Mouse (Mus musculus): Measurements from ENCODE around the gene Yes1. TPM values are rescaled to one million over a fixed set of nuclear protein-coding genes. Genes with fewer than 3 reads are reported as not detected.
"Not testable (repeated sequence)": the region's sequence is repeated elsewhere in the genome, so short reads cannot be mapped to it uniquely, and the experiment has no call there.

Yes1 gene
- total RNA-seq (2021), result 10 to 100 TPM; 21.0 to 22.6 TPM

DNA sequence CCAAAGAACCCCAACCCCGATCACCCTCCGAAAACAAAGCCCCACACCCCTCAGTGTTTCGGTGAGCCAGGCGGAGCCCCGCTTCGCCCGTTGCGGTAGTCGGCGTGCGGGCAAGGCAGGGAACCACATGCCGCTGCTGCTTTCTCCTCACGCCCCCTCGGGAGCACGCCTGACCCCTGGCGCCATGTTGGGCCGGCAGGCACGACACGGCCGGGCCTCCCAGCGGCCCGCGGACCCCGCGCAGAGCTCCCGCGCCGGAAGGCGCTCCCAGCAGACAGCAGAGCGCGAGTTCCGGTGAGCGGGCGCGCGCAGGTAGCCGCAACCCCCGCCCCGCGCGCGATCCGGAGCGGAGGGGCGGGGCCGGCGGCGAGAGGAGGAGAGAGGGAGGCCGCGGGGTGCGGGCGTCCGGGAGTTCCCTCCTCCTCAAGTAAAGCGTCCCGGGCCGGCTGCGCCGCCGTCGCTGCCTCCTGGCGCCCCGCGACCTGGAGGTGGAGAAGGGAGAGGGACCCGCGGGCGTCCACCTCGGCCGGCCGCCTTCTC is at the start of gene Yes1:
TSS of gene Yes1 (plus strand) at position 371 of the 540 bp plus-strand sequence.
- peak; percentile 76 for DNase-seq (ENCODE audit: low spot score)
- intact Hi-C loops (cut with DNase I), result loop anchor here (1.0 kb wide), 1 partner anchor 17 kb away; no protein-coding TSS in a partner anchor

DNA sequence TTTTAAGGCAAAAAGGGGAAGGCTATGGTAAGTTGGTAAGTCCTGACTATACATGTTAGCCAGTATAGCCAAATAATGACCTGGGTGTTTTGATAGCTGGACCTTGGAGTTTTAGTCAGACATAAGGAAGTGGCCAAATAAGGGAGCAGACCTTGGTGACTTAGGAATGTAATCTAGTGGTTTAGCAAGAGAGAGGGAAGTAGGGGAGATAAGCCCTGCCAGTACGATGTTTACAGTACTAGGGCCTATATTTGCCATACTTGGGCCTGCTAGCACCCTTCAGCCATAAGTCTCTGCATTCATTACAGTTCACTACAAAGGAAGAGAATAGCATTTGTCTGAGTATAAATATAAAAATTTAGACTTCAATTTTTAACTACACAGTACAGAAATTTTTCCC is 46.3 kb upstream of the Yes1 start:
- intact Hi-C loops (cut with DNase I), result no loop called here
- DNase-seq (ENCODE audit: low spot score), result no peak

DNA sequence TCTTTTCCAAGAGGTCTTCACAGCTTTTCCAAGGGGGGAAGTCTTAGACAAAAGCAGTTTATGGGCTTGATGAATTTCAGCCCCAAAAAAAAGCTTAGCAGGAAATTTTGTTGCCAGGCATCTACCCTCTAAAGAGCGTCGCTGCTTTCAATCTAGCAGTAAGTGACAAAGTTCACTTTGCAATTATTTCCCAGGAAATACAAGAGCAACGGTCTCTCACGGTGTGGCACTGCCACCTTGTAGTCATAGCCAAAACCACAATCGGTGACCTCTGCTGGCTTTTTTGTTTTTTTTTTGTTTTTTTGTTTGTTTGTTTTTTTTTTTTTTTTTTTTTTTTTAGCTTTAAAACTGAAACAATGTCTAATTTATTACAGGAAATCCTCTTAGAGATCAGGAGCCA is 39.2 kb upstream of the Yes1 start:
- no peak for DNase-seq (ENCODE audit: low spot score)
- intact Hi-C loops (cut with DNase I), result no loop called here

DNA sequence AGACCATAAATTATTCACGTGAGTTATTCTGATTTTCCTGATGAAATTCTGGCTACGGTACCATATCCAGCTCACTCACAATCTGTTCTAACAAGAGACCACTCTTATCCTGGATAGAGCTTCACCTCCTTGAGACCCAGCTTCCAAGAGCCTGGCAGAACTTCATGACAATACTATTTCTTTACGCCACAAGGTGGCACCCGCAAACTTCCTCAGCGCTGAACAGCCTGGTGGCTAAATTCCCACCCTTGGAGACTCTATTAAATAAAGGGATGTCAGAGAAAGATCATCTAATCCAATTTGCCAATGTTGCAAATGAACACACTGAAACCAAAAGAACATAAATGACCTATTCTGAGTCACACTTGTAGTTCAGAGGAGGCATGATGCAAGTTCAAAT is 22.8 kb upstream of the Yes1 start:
- intact Hi-C loops (cut with DNase I), result loop anchor here (2.0 to 5.0 kb wide), 2 partner anchors 124 to 159 kb away; no protein-coding TSS in a partner anchor
- no peak for DNase-seq (ENCODE audit: low spot score)

DNA sequence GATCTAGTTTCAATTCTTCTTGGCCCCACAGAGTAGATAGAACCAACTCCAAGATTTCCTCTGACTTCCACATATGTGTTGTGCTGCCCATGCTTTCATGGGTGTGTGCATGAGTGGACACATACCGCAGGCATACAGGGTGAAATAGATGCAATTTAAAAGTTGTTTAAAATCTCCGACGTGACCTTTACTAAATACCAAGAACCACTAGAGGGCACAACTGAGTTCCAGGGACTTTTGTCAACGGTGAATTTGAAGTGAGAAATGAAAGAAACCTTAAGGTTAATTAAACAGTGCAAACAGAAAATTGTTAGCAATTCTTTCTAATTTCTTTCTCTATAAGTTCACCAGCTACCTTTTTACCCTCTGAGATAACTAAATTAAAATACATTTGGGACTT is 17.2 kb upstream of the Yes1 start:
- no peak for DNase-seq (ENCODE audit: low spot score)
- intact Hi-C loops (cut with DNase I), result loop anchor here (1.0 to 5.0 kb wide), 2 partner anchors 18 to 49 kb away; partner anchors contain the start of gene Yes1

DNA sequence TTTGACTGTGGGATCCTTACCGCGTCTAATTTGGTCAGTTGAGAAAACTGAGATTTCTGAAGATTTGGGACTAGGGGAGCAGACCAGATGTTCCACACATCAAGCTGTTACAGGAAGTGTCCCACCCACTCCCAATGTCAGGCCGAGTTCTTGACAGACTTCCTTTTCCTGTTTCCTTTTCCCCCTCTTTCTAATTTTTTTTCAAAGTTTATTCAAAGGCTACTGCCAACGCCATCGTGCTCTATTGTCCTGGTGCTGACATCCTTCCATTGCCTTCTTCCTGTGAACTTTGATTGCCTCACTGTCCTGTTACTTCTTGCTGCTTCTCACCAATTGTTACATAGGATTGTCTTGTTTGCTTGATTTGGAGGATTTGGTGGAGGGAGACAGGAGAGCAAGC is 16.6 kb upstream of the Yes1 start:
- intact Hi-C loops (cut with DNase I), result loop anchor here (1.0 to 5.0 kb wide), 2 partner anchors 17 to 48 kb away; partner anchors contain the start of gene Yes1
- DNase-seq (ENCODE audit: low spot score), result peak; percentile 14

DNA sequence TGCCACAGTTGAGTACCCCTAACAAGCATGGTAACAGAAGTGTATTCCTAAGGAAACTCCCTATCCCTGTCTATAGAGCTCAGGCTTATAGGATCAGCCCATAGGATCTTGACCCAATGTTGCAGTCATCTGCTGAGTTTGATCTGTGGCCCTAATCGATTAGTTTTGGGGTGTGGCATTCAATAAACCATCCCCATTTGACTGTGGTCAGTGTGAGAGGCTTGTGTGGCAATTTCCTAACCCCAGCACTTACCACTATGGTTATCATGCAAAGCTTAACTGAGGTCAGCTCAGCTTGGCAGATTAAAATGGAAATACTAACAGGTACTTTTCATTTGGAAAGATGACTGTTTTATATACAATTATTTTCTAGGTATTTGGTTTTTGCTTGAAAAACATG is 5.1 kb upstream of the Yes1 start:
- intact Hi-C loops (cut with DNase I), result no loop called here
- no peak for DNase-seq (ENCODE audit: low spot score)

DNA sequence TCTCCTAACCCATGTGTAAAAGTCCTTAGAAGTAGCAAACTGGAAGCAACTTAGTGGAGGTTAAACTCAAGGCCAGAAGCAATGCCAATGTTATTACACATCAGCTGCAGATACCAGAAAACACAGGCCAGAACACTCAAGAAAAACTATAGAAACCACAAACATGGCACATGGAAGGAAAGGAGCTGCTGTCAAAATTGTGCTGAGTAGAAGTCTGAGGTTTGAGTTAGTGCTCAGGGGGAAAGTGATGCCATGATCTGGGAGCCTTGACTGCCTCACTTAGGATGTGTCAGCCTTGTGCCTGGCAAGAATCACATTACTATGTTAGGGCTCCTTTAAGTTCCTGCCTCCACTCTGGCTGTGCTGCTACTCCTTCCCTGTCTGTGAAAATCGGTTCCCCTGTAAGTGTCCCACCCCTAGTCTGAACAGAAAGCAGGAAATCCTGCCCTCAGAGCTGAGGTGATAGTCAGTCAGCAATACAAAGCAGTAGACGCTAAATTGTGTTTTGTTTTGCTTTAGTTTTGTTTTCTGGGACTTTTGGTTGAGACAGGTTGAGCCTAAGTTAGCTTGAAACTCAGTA is 3.1 kb upstream of the Yes1 start:
- peak; percentile 15 for DNase-seq (ENCODE audit: low spot score)
- intact Hi-C loops (cut with DNase I), result no loop called here

DNA sequence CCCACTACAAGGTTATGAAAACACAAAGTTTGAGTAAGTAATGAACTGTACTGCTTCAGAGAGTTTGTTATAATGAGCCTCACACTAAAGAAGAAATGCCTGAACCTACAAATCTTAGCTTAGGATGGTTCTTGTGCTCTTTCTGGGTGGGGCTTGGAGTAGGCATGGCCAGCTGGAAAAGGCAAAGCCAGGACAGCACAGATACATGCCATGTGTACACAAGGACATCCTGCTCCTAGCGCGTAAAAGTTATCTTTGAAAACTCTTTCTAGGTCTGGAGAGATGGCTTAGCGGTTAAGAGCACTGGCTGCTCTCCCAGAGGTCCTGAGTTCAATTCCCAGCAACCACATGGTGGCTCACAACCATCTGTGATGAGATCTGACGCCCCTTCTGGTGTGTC is 2.5 kb upstream of the Yes1 start:
- intact Hi-C loops (cut with DNase I), result no loop called here
- DNase-seq (ENCODE audit: low spot score), result no peak

DNA sequence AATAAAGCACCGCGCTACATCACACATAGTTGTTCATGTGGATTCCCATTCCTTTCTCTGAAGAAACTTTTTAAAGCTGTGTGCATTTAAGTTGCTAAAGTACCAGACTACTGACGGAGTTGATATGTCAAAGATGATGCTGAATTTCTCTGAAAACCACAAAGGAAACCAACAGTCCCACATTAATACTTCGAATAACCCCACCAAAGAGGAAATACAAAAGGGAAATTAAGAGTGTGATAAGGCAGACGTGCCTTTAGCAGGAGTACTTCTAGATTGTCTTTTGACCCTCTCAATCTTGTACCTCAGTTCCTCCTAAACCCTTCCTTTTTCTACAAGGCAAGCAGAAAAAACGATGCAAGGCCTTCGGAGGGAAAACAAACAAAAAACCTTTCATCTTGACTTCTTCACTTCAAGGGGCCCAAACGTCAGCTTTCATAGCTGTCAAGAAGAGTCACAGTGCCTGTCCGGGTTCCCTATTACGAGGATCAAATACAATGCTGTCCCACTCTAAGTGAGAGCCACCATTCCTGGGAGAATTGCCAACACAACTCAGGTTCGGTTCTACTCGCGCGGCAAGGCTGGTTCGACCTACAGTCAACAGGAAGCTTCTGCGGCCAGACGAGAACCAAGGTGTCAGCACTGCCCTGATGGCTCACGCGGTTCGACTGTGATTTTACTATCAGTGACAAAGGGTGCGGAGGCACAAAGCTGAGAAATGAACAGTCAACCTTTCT is 739 bp upstream of the Yes1 start:
- intact Hi-C loops (cut with DNase I), result no loop called here
- no peak for DNase-seq (ENCODE audit: low spot score)

DNA sequence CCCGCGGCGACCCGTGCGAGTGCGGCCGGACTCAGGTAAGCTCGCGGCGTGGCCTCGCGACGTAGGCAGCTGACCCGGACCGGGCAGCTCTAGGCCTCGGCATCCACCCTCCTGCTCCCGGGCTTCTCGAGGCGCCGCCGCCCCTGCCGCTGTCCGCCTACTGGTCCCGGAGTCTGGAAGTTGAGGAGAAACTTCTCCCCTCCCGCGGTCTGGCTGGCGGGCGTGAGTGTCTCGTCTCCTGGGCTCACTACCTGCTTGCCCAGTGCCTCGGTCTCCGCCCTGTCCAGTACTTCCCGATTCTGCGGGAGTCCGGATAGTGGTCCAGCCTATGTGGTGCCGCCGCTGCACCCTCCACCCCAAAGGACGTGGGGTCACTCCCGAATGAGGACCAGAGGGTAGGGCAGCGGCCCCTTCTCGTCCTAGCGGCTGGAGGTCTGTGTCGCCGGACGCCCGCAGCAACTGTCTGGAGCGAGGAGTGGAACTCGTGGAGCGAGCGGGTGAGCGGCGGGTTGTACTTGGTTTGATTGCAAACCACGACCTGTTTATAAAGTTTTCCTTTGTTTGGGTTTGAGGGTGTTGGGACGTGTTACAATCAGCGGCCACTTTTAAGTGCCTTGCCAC is 480 bp downstream of the Yes1 start:
- no peak for DNase-seq (ENCODE audit: low spot score)
- intact Hi-C loops (cut with DNase I), result loop anchor here (1.0 kb wide), 1 partner anchor 17 kb away; no protein-coding TSS in a partner anchor

DNA sequence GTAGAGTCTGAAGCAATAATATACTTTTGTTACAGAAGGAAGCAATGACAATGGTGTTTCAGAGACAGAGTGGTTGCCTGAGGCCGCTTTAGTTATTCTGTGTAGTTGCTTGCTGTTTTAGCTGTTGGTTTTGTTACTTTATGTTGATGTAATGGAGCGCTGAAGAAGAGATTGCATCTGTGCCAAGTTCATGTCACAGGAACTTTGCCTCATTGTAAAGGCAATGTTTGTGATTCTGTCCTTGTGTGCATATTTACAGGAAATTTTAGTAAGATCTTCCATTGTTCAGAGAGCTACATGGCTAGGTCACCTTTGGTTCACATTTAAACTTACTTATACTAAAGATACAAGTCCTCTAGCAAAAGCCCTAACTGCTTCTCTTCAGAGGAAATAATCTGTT is 3.3 kb downstream of the Yes1 start:
- intact Hi-C loops (cut with DNase I), result loop anchor here (2.0 kb wide), 1 partner anchor 19 kb away; no protein-coding TSS in a partner anchor
- no peak for DNase-seq (ENCODE audit: low spot score)

DNA sequence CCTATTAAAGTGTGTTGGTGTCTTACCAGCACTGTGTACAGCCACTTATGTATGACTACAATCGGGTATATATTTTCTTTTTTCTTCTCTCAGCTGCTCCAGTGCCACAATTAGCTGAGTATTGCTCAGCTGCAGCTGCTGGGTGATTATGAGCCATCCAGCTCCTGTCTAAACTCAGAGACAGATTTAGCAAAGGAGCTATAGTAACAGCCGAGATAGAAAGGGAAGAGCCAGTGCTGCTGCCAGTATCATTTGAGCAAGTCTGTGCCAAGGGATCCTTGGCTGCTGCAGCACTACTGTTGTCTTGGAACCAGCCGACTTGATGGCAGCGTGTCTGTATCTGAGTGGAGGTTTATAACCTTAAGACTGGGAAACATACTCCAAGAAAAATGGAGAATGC is 3.7 kb downstream of the Yes1 start:
- no peak for DNase-seq (ENCODE audit: low spot score)
- intact Hi-C loops (cut with DNase I), result loop anchor here (2.0 kb wide), 1 partner anchor 18 kb away; no protein-coding TSS in a partner anchor

DNA sequence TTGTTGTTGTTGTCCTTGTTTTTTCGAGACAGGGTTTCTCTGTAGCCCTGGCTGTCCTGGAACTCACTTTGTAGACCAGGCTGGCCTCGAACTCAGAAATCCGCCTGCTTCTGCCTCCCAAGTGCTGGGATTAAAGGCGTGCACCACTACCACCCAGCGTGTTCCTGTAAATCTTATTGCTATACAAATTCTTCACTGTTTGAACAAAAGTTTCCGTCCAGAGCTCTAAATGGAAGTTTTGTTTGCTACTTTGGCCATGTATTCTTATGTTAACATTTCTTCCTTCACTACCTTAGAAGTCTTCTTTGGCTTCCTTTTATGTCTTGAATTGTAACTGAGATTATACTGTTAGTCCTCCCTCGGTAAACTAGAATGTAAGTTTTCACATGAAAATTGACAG is 5.5 kb downstream of the Yes1 start:
- DNase-seq (ENCODE audit: low spot score); intact Hi-C loops (cut with DNase I): not testable (repeated sequence)

DNA sequence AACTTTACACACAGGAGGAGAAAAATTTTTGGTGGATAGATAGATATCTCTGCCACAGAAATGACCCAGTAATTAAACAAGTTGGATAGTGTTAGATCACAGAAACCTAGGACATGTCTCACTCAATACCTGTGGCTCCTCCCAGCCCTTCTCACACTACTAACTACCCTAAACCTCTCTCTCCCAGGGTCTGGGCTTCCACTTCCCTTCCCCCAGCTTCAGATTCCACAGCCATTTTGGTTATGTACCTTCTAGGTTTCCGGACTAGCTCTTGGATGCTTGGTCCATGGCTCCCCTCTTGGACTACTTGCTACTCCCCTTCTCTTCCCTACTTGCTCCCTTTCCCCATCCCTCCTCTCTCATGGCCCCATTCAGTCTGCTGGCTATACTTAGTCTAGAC is 6.9 kb downstream of the Yes1 start:
- no peak for DNase-seq (ENCODE audit: low spot score)
- intact Hi-C loops (cut with DNase I), result no loop called here

DNA sequence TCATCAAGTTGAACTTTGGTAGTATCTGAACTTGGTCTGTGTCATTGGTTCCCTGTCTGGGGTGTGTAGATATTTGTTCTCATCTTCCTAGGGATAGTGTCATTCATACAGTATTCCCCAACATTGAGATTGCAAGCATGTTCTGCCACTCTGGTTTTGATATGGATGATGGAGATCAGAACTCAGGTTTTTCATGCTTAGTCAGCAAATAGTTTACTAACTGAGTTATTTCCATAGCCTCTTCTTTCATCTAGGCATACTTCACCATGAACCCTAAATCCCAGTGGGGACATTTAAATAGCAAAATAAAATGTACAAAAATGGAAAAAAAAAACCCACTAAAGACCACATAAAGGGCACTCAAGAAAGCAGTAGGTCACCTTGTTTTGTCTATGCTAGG is 12.7 kb downstream of the Yes1 start:
- no peak for DNase-seq (ENCODE audit: low spot score)
- intact Hi-C loops (cut with DNase I), result no loop called here

DNA sequence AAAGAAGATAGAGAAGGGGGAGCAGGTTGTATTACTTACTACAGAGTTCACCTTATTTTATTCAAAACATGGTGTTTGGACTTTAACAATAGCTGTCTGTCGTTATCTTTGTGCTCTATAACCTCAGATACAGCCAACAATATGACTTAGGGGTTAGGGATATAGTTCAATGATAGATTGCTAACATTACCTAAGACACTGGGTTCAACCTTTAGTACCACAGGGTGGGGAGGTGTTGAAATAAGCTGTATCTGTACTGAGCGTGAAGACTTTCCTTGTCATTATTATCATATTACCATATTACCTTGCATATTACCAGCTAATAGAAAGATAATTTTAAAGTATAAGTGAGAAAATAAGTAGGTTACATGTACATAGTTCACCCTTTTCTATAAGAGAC is 13.8 kb downstream of the Yes1 start:
- intact Hi-C loops (cut with DNase I), result no loop called here
- DNase-seq (ENCODE audit: low spot score), result no peak

DNA sequence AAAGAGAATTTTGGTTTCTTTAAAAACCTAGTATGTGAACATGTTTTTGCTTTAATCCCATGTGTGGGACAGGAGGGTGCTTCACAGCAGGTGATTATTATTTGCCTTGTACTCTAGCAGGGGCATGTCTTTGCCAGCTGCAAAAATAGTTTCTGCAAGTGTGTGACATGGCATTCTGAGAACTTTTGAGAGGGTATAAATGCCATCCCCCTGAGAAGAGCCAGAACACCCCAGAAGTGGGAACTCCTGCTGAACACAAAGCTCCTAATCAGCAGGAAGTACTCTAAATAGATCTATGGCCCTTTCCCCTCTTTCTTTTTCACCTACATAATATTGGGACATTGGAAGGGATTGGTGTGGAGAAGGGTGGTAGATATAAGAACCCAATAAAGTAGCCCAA is 22.2 kb downstream of the Yes1 start:
- intact Hi-C loops (cut with DNase I), result loop anchor here (2.0 kb wide), 1 partner anchor 18 kb away; no protein-coding TSS in a partner anchor
- DNase-seq (ENCODE audit: low spot score), result no peak

DNA sequence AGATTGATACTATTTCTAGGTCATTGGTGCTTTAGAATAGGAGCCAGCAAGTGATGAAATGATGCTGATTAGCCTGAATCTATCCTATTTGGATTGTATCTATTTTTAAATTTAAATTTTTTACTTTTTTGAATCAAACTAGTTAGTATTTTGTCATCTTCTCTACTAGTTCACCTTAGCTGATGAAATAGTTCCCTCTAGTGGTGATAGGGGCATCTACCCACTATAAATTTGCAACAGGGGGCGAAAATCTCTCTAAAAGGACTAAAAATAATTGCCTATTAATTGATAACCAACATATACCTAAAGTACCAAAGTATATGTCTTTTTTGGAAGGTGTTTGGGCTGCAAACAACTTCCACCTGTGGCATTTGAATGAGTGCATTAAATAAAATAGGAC is 46.4 kb downstream of the Yes1 start:
- intact Hi-C loops (cut with DNase I), result no loop called here

DNA sequence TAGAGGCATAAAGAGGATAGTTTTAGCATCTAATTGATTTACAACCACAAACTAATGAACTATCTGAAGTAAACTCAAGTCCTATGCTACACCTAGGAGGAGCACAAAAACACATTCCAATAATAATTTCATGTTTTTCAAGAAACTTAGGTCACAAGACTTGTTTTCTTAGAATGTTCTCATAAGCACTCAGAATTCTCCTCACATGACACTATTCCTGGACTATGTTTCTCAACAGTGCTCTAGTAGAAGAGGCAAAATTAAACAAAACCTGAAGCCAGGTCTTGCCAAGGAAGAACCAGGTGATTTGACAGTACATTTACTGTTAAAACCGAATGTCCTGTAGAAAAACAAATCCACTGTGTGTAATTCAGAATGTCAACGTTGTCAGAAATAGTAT is 71.5 kb downstream of the Yes1 start:
- intact Hi-C loops (cut with DNase I), result no loop called here
- no peak for DNase-seq (ENCODE audit: low spot score)

More for the DNA sequence above, 46.4 kb downstream of the Yes1 start:
- no peak for DNase-seq (ENCODE audit: low spot score)

DNA sequence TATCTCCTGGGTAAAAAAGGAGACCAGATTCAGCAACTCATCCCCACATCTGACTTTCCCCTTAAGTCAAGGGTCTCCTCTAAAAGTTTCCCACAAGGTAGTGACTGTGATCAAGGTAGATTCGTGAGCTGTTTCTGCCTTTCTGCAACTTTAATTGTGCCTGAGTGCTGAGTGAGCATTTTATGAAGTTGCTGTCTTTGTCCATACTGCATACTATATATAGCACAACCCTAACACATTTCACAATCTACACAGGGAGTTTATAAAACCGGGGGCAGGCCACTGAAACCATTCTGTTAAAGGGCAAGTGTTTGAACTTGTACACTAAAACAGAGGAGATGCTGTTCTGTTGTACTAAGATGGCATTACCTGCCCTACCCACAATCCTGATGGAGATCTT is 82.4 kb downstream of the Yes1 start:
- DNase-seq (ENCODE audit: low spot score), result no peak
- intact Hi-C loops (cut with DNase I), result no loop called here
